Mouse (Mus musculus): ENCODE results near the gene Pakap. TPM values are rescaled to one million over a fixed set of nuclear protein-coding genes. Genes with fewer than 3 reads are reported as not detected.

Pakap gene
- polyA plus RNA-seq, 1 experiment, result 7.1 TPM

DNA sequence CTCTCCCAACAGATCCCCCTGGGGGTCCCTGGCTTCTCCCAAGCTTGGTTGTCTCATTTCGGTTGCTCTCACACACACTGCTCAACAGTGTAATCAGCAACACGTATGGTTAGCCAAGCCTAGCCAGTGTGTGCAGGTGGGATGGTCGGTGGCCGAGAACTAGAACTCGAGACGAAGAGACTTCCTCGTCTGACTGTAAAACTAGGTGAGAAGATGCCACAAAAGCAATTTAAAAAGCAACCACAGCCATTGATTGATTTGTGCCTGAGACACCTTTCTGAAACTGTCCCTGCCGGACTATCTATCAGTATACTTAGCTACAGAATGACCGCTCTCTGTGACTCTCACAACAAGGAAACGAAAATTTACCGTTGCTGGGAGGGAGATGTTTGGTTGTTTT lies 187.1 kb downstream of the Pakap start:
- no peaks in the 10 kb centered on the region for H3K36me3 ChIP-seq (ENCODE audit: control insufficient read depth, insufficient read depth)
- TF ChIP-seq MAX (IDR thresholded peaks at IDR 0.05) (no peak), FOSL1 (IDR thresholded peaks at IDR 0.05; ENCODE audit: insufficient read depth, low read length, poor library complexity, severe bottlenecking) (no peak), MYOG (IDR thresholded peaks at IDR 0.05; ENCODE audit: control insufficient read depth, extremely low read depth, insufficient read length) (no peak), MYOD1 (IDR thresholded peaks at IDR 0.05; ENCODE audit: control insufficient read depth, insufficient read length, low read depth) (no peak), CEBPB (IDR thresholded peaks at IDR 0.05; ENCODE audit: low read depth) (no peak), USF1 (IDR thresholded peaks at IDR 0.05; ENCODE audit: low read depth) (no peak), CTCF (IDR thresholded peaks at IDR 0.05; ENCODE audit: control insufficient read depth, insufficient read depth, insufficient read length) (no peak)
- no peaks in the 10 kb centered on the region for H3K79me2 ChIP-seq (ENCODE audit: control insufficient read depth, insufficient read depth)
- H3K4me3 ChIP-seq (ENCODE audit: insufficient read depth, poor library complexity, severe bottlenecking), result no peak overlapping the region
- H3K27me3 ChIP-seq (ENCODE audit: control insufficient read depth, insufficient read depth, insufficient read length), result no peaks in the 10 kb centered on the region
- no peaks in the 10 kb centered on the region for H3K79me3 ChIP-seq (ENCODE audit: low read depth)
- H3ac ChIP-seq (ENCODE audit: control insufficient read depth, insufficient read length, low read depth), result no peak overlapping the region

DNA sequence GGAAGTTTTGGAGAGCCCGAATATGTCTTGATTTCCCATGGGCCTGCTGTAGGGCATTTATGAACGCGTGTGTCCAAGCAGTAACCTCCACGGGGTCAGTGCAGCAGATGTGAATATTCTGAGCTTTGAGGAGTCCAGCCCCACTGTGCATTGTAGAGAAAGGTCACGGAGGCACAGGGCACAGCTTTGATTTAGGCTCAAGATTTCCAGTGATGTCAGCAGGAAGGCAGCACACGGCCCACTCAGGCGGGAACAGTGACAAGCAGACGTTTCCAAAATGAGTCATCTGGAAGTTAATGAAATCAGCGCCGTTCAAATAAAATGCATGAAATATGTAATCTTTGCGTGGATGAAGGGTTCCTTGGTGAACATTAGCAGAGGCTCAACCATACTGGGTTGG lies 190.0 kb downstream of the Pakap start:
- H3K79me3 ChIP-seq (ENCODE audit: low read depth), result no peaks in the 10 kb centered on the region
- peak; percentile 38 for TF ChIP-seq FOSL1 (IDR thresholded peaks at IDR 0.05; ENCODE audit: insufficient read depth, low read length, poor library complexity, severe bottlenecking)
- TF ChIP-seq USF1 (IDR thresholded peaks at IDR 0.05; ENCODE audit: low read depth), result no peak
- H3K4me3 ChIP-seq (ENCODE audit: insufficient read depth, poor library complexity, severe bottlenecking), result no peak overlapping the region

DNA sequence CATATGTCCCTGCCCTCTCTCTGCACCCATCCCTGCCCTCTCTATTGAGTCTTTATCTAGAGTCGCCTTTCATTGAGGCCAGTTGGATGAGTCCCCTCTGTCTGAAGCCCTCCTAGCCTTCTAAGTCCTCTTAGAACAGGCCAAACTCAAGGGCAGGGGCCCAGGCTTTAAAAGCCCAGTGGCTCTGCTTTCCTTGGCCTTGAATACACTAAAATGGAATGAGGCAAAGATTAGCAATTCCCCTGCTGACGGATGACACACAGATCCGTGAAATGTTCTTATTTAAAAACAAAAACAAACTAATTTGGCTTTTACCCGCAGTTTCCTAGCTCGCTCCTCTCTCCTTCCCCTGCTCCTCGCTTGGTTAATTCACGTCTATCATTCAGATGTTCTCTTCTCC lies 194.4 kb downstream of the Pakap start:
- Histone ChIP-seq H3K27me3 (ENCODE audit: control insufficient read depth, insufficient read depth, insufficient read length) (no peaks in the 10 kb centered on the region), H3K79me3 (ENCODE audit: low read depth) (no peaks in the 10 kb centered on the region), H3K79me2 (ENCODE audit: control insufficient read depth, insufficient read depth) (no peaks in the 10 kb centered on the region), H3K36me3 (ENCODE audit: control insufficient read depth, insufficient read depth) (no peaks in the 10 kb centered on the region), H3K4me3 (ENCODE audit: insufficient read depth, poor library complexity, severe bottlenecking) (no peak overlapping the region), H3ac (ENCODE audit: control insufficient read depth, insufficient read length, low read depth) (no peak overlapping the region)
- TF ChIP-seq MAX (IDR thresholded peaks at IDR 0.05) (no peak), USF1 (IDR thresholded peaks at IDR 0.05; ENCODE audit: low read depth) (no peak), CEBPB (IDR thresholded peaks at IDR 0.05; ENCODE audit: low read depth) (no peak), FOSL1 (IDR thresholded peaks at IDR 0.05; ENCODE audit: insufficient read depth, low read length, poor library complexity, severe bottlenecking) (no peak), MYOD1 (IDR thresholded peaks at IDR 0.05; ENCODE audit: control insufficient read depth, insufficient read length, low read depth) (no peak), CTCF (IDR thresholded peaks at IDR 0.05; ENCODE audit: control insufficient read depth, insufficient read depth, insufficient read length) (no peak), MYOG (IDR thresholded peaks at IDR 0.05; ENCODE audit: control insufficient read depth, extremely low read depth, insufficient read length) (no peak)

More for the DNA sequence above, 190.0 kb downstream of the Pakap start:
- no peaks in the 10 kb centered on the region for H3K79me2 ChIP-seq (ENCODE audit: control insufficient read depth, insufficient read depth)
- H3K27me3 ChIP-seq (ENCODE audit: control insufficient read depth, insufficient read depth, insufficient read length), result no peaks in the 10 kb centered on the region
- H3K36me3 ChIP-seq (ENCODE audit: control insufficient read depth, insufficient read depth), result no peaks in the 10 kb centered on the region
- H3ac ChIP-seq (ENCODE audit: control insufficient read depth, insufficient read length, low read depth), result no peak overlapping the region

DNA sequence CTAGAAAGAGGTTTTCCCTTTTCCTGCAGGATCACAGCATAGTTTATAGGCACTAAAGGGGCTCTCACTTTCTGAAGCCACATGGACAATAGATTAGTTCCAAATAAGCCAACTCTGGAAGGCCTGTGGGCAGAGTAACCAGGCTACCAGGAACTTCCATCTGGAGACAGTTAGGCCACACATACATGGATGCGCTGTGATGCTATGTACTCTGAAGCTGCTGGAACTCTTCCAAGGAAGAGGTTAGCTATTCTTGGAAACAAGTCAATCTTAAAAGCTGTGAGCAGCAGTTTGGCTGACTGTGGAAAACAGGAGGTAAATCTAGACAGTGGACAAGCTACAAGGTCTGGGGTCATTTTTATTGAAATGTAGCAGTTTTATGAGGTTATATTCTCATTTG lies 196.4 kb downstream of the Pakap start:
- Histone ChIP-seq H3K4me3 (ENCODE audit: insufficient read depth, poor library complexity, severe bottlenecking) (no peak overlapping the region), H3ac (ENCODE audit: control insufficient read depth, insufficient read length, low read depth) (no peak overlapping the region), H3K36me3 (ENCODE audit: control insufficient read depth, insufficient read depth) (no peaks in the 10 kb centered on the region), H3K79me2 (ENCODE audit: control insufficient read depth, insufficient read depth) (no peaks in the 10 kb centered on the region), H3K79me3 (ENCODE audit: low read depth) (no peaks in the 10 kb centered on the region), H3K27me3 (ENCODE audit: control insufficient read depth, insufficient read depth, insufficient read length) (no peaks in the 10 kb centered on the region)
- no peak for TF ChIP-seq CEBPB (IDR thresholded peaks at IDR 0.05; ENCODE audit: low read depth)
- TF ChIP-seq MAX (IDR thresholded peaks at IDR 0.05), result no peak
- no peak for TF ChIP-seq CTCF (IDR thresholded peaks at IDR 0.05; ENCODE audit: control insufficient read depth, insufficient read depth, insufficient read length)
- TF ChIP-seq USF1 (IDR thresholded peaks at IDR 0.05; ENCODE audit: low read depth), result no peak
- no peak for TF ChIP-seq MYOG (IDR thresholded peaks at IDR 0.05; ENCODE audit: control insufficient read depth, extremely low read depth, insufficient read length)
- no peak for TF ChIP-seq FOSL1 (IDR thresholded peaks at IDR 0.05; ENCODE audit: insufficient read depth, low read length, poor library complexity, severe bottlenecking)
- TF ChIP-seq MYOD1 (IDR thresholded peaks at IDR 0.05; ENCODE audit: control insufficient read depth, insufficient read length, low read depth), result no peak

DNA sequence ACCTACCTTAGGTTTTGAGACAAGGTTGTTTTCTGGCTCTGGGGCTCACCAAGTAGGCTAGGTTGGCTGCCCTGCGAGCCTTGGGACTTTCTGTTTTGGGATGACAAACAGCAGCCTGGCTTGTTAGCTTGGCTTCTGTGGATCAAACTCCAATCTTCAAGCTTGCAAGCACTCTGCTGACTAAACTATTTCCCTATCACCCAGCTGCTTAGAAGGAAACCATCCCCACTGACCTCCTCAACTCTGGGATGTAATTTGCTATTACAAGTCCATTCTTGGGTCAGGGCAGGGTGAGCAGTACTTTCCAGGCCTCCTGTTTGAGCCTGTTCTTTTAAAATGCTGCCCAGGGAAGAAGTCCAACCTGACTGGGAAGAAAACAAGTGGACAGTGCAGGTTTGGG lies 196.9 kb downstream of the Pakap start:
- no peak overlapping the region for H3ac ChIP-seq (ENCODE audit: control insufficient read depth, insufficient read length, low read depth)
- H3K79me2 ChIP-seq (ENCODE audit: control insufficient read depth, insufficient read depth), result no peaks in the 10 kb centered on the region
- TF ChIP-seq CEBPB (IDR thresholded peaks at IDR 0.05; ENCODE audit: low read depth) (no peak), CTCF (IDR thresholded peaks at IDR 0.05; ENCODE audit: control insufficient read depth, insufficient read depth, insufficient read length) (no peak), MYOD1 (IDR thresholded peaks at IDR 0.05; ENCODE audit: control insufficient read depth, insufficient read length, low read depth) (no peak), MAX (IDR thresholded peaks at IDR 0.05) (no peak), USF1 (IDR thresholded peaks at IDR 0.05; ENCODE audit: low read depth) (no peak), MYOG (IDR thresholded peaks at IDR 0.05; ENCODE audit: control insufficient read depth, extremely low read depth, insufficient read length) (no peak), FOSL1 (IDR thresholded peaks at IDR 0.05; ENCODE audit: insufficient read depth, low read length, poor library complexity, severe bottlenecking) (no peak)
- H3K4me3 ChIP-seq (ENCODE audit: insufficient read depth, poor library complexity, severe bottlenecking), result no peak overlapping the region
- H3K36me3 ChIP-seq (ENCODE audit: control insufficient read depth, insufficient read depth), result no peaks in the 10 kb centered on the region
- no peaks in the 10 kb centered on the region for H3K27me3 ChIP-seq (ENCODE audit: control insufficient read depth, insufficient read depth, insufficient read length)
- H3K79me3 ChIP-seq (ENCODE audit: low read depth), result no peaks in the 10 kb centered on the region

DNA sequence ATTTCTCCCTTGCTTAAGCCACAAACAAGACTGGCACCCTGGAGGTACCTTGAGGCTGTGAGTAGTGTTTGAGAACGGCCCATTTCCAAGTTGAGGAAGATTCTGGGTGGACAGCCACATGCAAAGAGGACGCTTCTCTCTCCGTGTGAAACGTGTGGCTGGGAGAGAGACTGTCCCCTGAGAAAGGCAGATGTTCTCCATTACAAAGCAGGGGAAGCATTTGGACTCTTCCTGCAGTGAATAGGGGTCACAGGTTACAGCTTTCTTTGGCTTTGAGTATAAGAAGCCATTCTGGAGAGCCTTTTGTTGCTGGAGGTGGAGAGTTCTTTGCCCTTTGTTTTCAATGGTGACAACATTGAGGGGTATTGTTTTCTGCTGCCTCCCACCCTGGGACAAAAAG lies 197.8 kb downstream of the Pakap start:
- Histone ChIP-seq H3K79me2 (ENCODE audit: control insufficient read depth, insufficient read depth) (no peaks in the 10 kb centered on the region), H3ac (ENCODE audit: control insufficient read depth, insufficient read length, low read depth) (no peak overlapping the region), H3K79me3 (ENCODE audit: low read depth) (peaks cover 1% of the 10 kb centered on the region), H3K27me3 (ENCODE audit: control insufficient read depth, insufficient read depth, insufficient read length) (no peaks in the 10 kb centered on the region), H3K36me3 (ENCODE audit: control insufficient read depth, insufficient read depth) (no peaks in the 10 kb centered on the region), H3K4me3 (ENCODE audit: insufficient read depth, poor library complexity, severe bottlenecking) (no peak overlapping the region)
- TF ChIP-seq FOSL1 (IDR thresholded peaks at IDR 0.05; ENCODE audit: insufficient read depth, low read length, poor library complexity, severe bottlenecking) (no peak), CTCF (IDR thresholded peaks at IDR 0.05; ENCODE audit: control insufficient read depth, insufficient read depth, insufficient read length) (no peak), MAX (IDR thresholded peaks at IDR 0.05) (no peak), CEBPB (IDR thresholded peaks at IDR 0.05; ENCODE audit: low read depth) (no peak), MYOD1 (IDR thresholded peaks at IDR 0.05; ENCODE audit: control insufficient read depth, insufficient read length, low read depth) (no peak), USF1 (IDR thresholded peaks at IDR 0.05; ENCODE audit: low read depth) (no peak), MYOG (IDR thresholded peaks at IDR 0.05; ENCODE audit: control insufficient read depth, extremely low read depth, insufficient read length) (no peak)
